Mouse (Mus musculus): ENCODE data around the gene Stk32b.

DNA sequence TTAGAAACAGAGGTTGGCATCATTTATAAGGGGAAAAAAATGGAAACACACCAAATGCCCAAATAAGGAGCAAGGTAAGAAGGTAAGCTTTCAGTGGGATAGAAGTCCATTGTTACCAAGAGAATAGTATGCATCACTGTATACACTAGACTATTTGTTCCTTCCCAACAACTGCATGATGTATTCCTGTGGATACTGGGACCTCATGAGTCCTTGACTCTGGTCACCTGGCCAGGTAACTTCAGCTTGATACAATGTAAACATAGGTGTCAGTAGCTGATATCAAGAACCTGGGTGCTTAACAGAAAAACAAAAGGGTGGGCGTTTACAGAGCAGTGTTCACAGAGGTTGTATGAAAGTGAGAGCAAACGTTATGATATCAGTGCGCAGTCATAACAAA lies 24.2 kb downstream of the Stk32b start:
- no peak for TF ChIP-seq POLR2A (IDR thresholded peaks at IDR 0.05; ENCODE audit: borderline replicate concordance, insufficient read depth, low read length)
- TF ChIP-seq CTCF (IDR thresholded peaks at IDR 0.05; ENCODE audit: borderline replicate concordance, insufficient read depth, low read depth, low read length) = no peak
